Mouse (Mus musculus): ENCODE measurements around the gene Fam185a. TPM values are rescaled to one million over a fixed set of nuclear protein-coding genes. Genes with fewer than 3 reads are reported as not detected.

The Fam185a gene
- polyA plus RNA-seq, 1 experiment from 2014 or later: 4.9 TPM

GRCm38 (mm10) chr5:21519166-21519565, 94.4 kb downstream of the Fam185a start:
- no peak for DNase-seq (ENCODE audit: low spot score)
- no peak overlapping the region for H3K4me2 ChIP-seq (ENCODE audit: low read length)
- ATAC-seq (replicated peaks; ENCODE audit: low FRiP score, low read depth): no peak
- no peak for TF ChIP-seq CTCF (IDR thresholded peaks at IDR 0.05; ENCODE audit: low read depth)
- 84% methylated on average over 3 of the region's 3 CpGs for WGBS
- H3K4me1 ChIP-seq (replicated peaks; ENCODE audit: insufficient read depth, low read length): no peaks in the 10 kb centered on the region
- H3K9ac ChIP-seq (ENCODE audit: low read depth, low read length): no peak overlapping the region
- H3K27me3 ChIP-seq (ENCODE audit: insufficient read depth, low read length): no peaks in the 10 kb centered on the region
- no peaks in the 10 kb centered on the region for H3K9me3 ChIP-seq (replicated peaks; ENCODE audit: low read length)
- H3K36me3 ChIP-seq (ENCODE audit: insufficient read depth, low read length): no peaks in the 10 kb centered on the region
- no peak overlapping the region for H3K27ac ChIP-seq
- no peak overlapping the region for H3K4me3 ChIP-seq (replicated peaks; ENCODE audit: low read depth, low read length)

GRCm38 (mm10) chr5:21526835-21527485, 102.2 kb downstream of the Fam185a start:
- WGBS: 77% methylated on average over 11 of the region's 11 CpGs
- DNase-seq (ENCODE audit: low spot score): no peak
- Histone ChIP-seq H3K9ac (ENCODE audit: low read depth, low read length) (no peak overlapping the region), H3K9me3 (replicated peaks; ENCODE audit: low read length) (no peaks in the 10 kb centered on the region), H3K4me1 (replicated peaks; ENCODE audit: insufficient read depth, low read length) (no peaks in the 10 kb centered on the region; the same call in 1 of the 2 replicates), H3K27ac (peak overlapping the region; percentile 83), H3K4me2 (ENCODE audit: low read length) (no peak overlapping the region), H3K36me3 (ENCODE audit: insufficient read depth, low read length) (no peaks in the 10 kb centered on the region), H3K4me3 (replicated peaks; ENCODE audit: low read depth, low read length) (no peak overlapping the region), H3K27me3 (ENCODE audit: insufficient read depth, low read length) (no peaks in the 10 kb centered on the region)
- no peak for TF ChIP-seq CTCF (IDR thresholded peaks at IDR 0.05; ENCODE audit: low read depth)
- no peak for ATAC-seq (replicated peaks; ENCODE audit: low FRiP score, low read depth)

- 67% methylated on average over 4 of the region's 4 CpGs for WGBS
- Histone ChIP-seq H3K4me3 (replicated peaks; ENCODE audit: low read depth, low read length) (no peak overlapping the region), H3K9me3 (replicated peaks; ENCODE audit: low read length) (no peaks in the 10 kb centered on the region), H3K27ac (peak overlapping the region; percentile 83), H3K36me3 (ENCODE audit: insufficient read depth, low read length) (no peaks in the 10 kb centered on the region), H3K27me3 (ENCODE audit: insufficient read depth, low read length) (no peaks in the 10 kb centered on the region), H3K4me1 (replicated peaks; ENCODE audit: insufficient read depth, low read length) (no peaks in the 10 kb centered on the region; the same call in 1 of the 2 replicates), H3K9ac (ENCODE audit: low read depth, low read length) (no peak overlapping the region), H3K4me2 (ENCODE audit: low read length) (no peak overlapping the region)
- no peak for TF ChIP-seq CTCF (IDR thresholded peaks at IDR 0.05; ENCODE audit: low read depth)
- DNase-seq (ENCODE audit: low spot score) (peak; percentile 35), ATAC-seq (replicated peaks; ENCODE audit: low FRiP score, low read depth) (no peak)
Measured at GRCm38 (mm10) chr5:21527488-21527911, 102.7 kb downstream of the Fam185a start.

GRCm38 (mm10) chr5:21528068-21528842, 103.5 kb downstream of the Fam185a start:
- no peaks in the 10 kb centered on the region for H3K36me3 ChIP-seq (ENCODE audit: insufficient read depth, low read length)
- no peaks in the 10 kb centered on the region for H3K27me3 ChIP-seq (ENCODE audit: insufficient read depth, low read length)
- ATAC-seq (replicated peaks; ENCODE audit: low FRiP score, low read depth) (peak; percentile 90), DNase-seq (ENCODE audit: low spot score) (peak; percentile 87)
- no peak overlapping the region for H3K4me3 ChIP-seq (replicated peaks; ENCODE audit: low read depth, low read length)
- no peak for TF ChIP-seq CTCF (IDR thresholded peaks at IDR 0.05; ENCODE audit: low read depth)
- H3K9ac ChIP-seq (ENCODE audit: low read depth, low read length): no peak overlapping the region
- H3K9me3 ChIP-seq (replicated peaks; ENCODE audit: low read length): no peaks in the 10 kb centered on the region
- H3K4me2 ChIP-seq (ENCODE audit: low read length): no peak overlapping the region
- 68% methylated on average over 15 of the region's 15 CpGs for WGBS
- no peaks in the 10 kb centered on the region; the same call in 1 of the 2 replicates for H3K4me1 ChIP-seq (replicated peaks; ENCODE audit: insufficient read depth, low read length)
- H3K27ac ChIP-seq: peak overlapping the region; percentile 83

GRCm38 (mm10) chr5:21529110-21529720, 104.5 kb downstream of the Fam185a start:
- TF ChIP-seq CTCF (IDR thresholded peaks at IDR 0.05; ENCODE audit: low read depth): no peak
- Histone ChIP-seq H3K9ac (ENCODE audit: low read depth, low read length) (no peak overlapping the region), H3K9me3 (replicated peaks; ENCODE audit: low read length) (no peaks in the 10 kb centered on the region), H3K4me3 (replicated peaks; ENCODE audit: low read depth, low read length) (no peak overlapping the region), H3K4me2 (ENCODE audit: low read length) (no peak overlapping the region), H3K36me3 (ENCODE audit: insufficient read depth, low read length) (no peaks in the 10 kb centered on the region), H3K27ac (peak overlapping the region; percentile 83), H3K4me1 (replicated peaks; ENCODE audit: insufficient read depth, low read length) (no peaks in the 10 kb centered on the region; the same call in 1 of the 2 replicates), H3K27me3 (ENCODE audit: insufficient read depth, low read length) (no peaks in the 10 kb centered on the region)
- 71% methylated on average over 8 of the region's 8 CpGs for WGBS
- peak; percentile 90 for DNase-seq (ENCODE audit: low spot score)
- peak; percentile 70; the same call in 1 of the 2 replicates for ATAC-seq (replicated peaks; ENCODE audit: low FRiP score, low read depth)

Other genes starting within 250 kb of the Fam185a start
- gene Gsap, start 238.7 kb upstream of the Fam185a start, polyA plus RNA-seq (2015; fragmentation: Nextera tagmentation; extraction: Ambion mirVana): 1.8 and 2.0 TPM in 2 replicates
- gene Fgl2, start 52.3 kb upstream of the Fam185a start, polyA plus RNA-seq (2015; fragmentation: Nextera tagmentation; extraction: Ambion mirVana): 11.1 and 11.9 TPM in 2 replicates
- gene Ccdc146, start 281 bp upstream of the Fam185a start, polyA plus RNA-seq (2015; fragmentation: Nextera tagmentation; extraction: Ambion mirVana): 0.09 TPM in 1 of 2 replicates, not detected in the other
- gene Lrrc17, start 118.6 kb downstream of the Fam185a start, polyA plus RNA-seq (2015; fragmentation: Nextera tagmentation; extraction: Ambion mirVana): 50.3 and 54.2 TPM in 2 replicates
- 0.32 and 0.46 TPM in 2 replicates for gene Fbxl13, start 220.7 kb downstream of the Fam185a start, polyA plus RNA-seq (2015; fragmentation: Nextera tagmentation; extraction: Ambion mirVana)
- gene Armc10, start 220.9 kb downstream of the Fam185a start, polyA plus RNA-seq (2015; fragmentation: Nextera tagmentation; extraction: Ambion mirVana): 43.7 and 44.2 TPM in 2 replicates

Measured in kidney, postnatal 0 days (tissue).